Mouse (Mus musculus) spleen, adult 18-20 months (tissue): Measurements from ENCODE around the gene Ccdc77.

Experiments
- DNase-seq, 2 experiments: peaks; one replicate each; pipeline ENCODE4 v3.0.0; 2022; ENCODE audit warnings: mixed read lengths in 2 of 2

Ccdc77 gene

GRCm38 (mm10) chr6:120363688-120364522 lies at the start of gene Ccdc77, which contains the start of gene Kdm5a:
Ccdc77 (minus strand) TSS chr6:120364374.
Kdm5a (plus strand) TSS chr6:120364124.
- peak; percentile 85 to 87 for DNase-seq

GRCm38 (mm10) chr6:120403936-120404335 lies 39.8 kb upstream of the Ccdc77 start:
- DNase-seq, result no peak

- no peak for DNase-seq
These were observed 31.6 kb upstream of the Ccdc77 start for GRCm38 (mm10) chr6:120395622-120396345.

GRCm38 (mm10) chr6:120392811-120393210 lies 28.6 kb upstream of the Ccdc77 start:
- DNase-seq, result no peak

- no peak for DNase-seq
These were observed 25.9 kb upstream of the Ccdc77 start for GRCm38 (mm10) chr6:120390054-120390453.

- DNase-seq, result no peak
These were observed 12.6 kb upstream of the Ccdc77 start for GRCm38 (mm10) chr6:120376736-120377135.

GRCm38 (mm10) chr6:120365051-120365450 lies 877 bp upstream of the Ccdc77 start:
- DNase-seq, result no peak

GRCm38 (mm10) chr6:120364523-120364905 lies 340 bp upstream of the Ccdc77 start:
- DNase-seq, result no peak

- no peak for DNase-seq
These were observed 1.1 kb downstream of the Ccdc77 start for GRCm38 (mm10) chr6:120362774-120363687.

- DNase-seq, result no peak
These were observed 2.0 kb downstream of the Ccdc77 start for GRCm38 (mm10) chr6:120362124-120362523.

GRCm38 (mm10) chr6:120356951-120357945 lies 6.9 kb downstream of the Ccdc77 start:
- DNase-seq, result peak; percentile 63 to 65

GRCm38 (mm10) chr6:120356478-120356877 lies 7.7 kb downstream of the Ccdc77 start:
- DNase-seq, result no peak

- DNase-seq, result no peak
These were observed 15.2 kb downstream of the Ccdc77 start for GRCm38 (mm10) chr6:120349018-120349417.

- DNase-seq, result no peak
These were observed 20.2 kb downstream of the Ccdc77 start for GRCm38 (mm10) chr6:120343992-120344391.

GRCm38 (mm10) chr6:120332351-120332750 lies 31.8 kb downstream of the Ccdc77 start:
- DNase-seq, result no peak

- peak; percentile 6 to 67 for DNase-seq
These were observed 39.8 kb downstream of the Ccdc77 start for GRCm38 (mm10) chr6:120324295-120324927.

GRCm38 (mm10) chr6:120320369-120320768 lies 43.8 kb downstream of the Ccdc77 start:
- DNase-seq, result no peak

- DNase-seq, result no peak
These were observed 45.0 kb downstream of the Ccdc77 start for GRCm38 (mm10) chr6:120319129-120319528.

- DNase-seq, result no peak
These were observed 45.8 kb downstream of the Ccdc77 start for GRCm38 (mm10) chr6:120318303-120318940.

- no peak for DNase-seq
These were observed 51.7 kb downstream of the Ccdc77 start for GRCm38 (mm10) chr6:120312443-120312842.
